Mouse (Mus musculus) forebrain, embryonic 14.5 days (tissue): ENCODE data around the gene Cuedc1. TPM values are rescaled to one million over a fixed set of nuclear protein-coding genes. Genes with fewer than 3 reads are reported as not detected.

Experiments used
- ATAC-seq: fragments of 200-750 bp; cut with Nextera tagmentation; 2 replicates; pipeline ENCODE4 v1.8.0; 2017; ENCODE audit warnings: mild to moderate bottlenecking, moderate library complexity
- DNase-seq: peaks from one replicate; pipeline ENCODE4 v3.0.0-alpha.2; 2015; ENCODE audit warnings: low spot score
- H3K27ac ChIP-seq: fragments of 300-500 bp; sonication (generic); 2 replicates; pipeline ENCODE4 v1.5.1; 2014; ENCODE audit warnings: low read depth, mild to moderate bottlenecking, control low read depth, low read length, moderate library complexity
- H3K27me3 ChIP-seq: fragments of 300-500 bp; sonication (generic); replicated peaks from 2 replicates; pipeline ENCODE4 v1.6.1; 2014; ENCODE audit warnings: low read length, control low read depth, mixed read lengths; ENCODE audit not compliant: control insufficient read depth, insufficient read depth
- H3K36me3 ChIP-seq: fragments of 300-500 bp; sonication (generic); 2 replicates; pipeline ENCODE4 v1.6.1; 2014; ENCODE audit warnings: low read length, control low read depth; ENCODE audit not compliant: control insufficient read depth, insufficient read depth
- H3K4me1 ChIP-seq: fragments of 300-500 bp; sonication (generic); 2 replicates; pipeline ENCODE4 v1.6.1; 2014; ENCODE audit warnings: antibody characterized with exemption, low read length, control low read depth; ENCODE audit not compliant: control insufficient read depth, insufficient read depth
- H3K4me2 ChIP-seq: fragments of 300-500 bp; sonication (generic); 2 replicates; pipeline ENCODE4 v1.6.1; 2014; ENCODE audit warnings: mild to moderate bottlenecking, control low read depth, low read length
- H3K4me3 ChIP-seq: fragments of 300-500 bp; sonication (generic); 2 replicates; pipeline ENCODE4 v1.5.1; 2014; ENCODE audit warnings: low read depth, low read length, control low read depth
- H3K9ac ChIP-seq: fragments of 300-500 bp; sonication (generic); 2 replicates; pipeline ENCODE4 v1.6.1; 2014; ENCODE audit warnings: mild to moderate bottlenecking, low read length, control low read depth, moderate library complexity
- H3K9me3 ChIP-seq: fragments of 300-500 bp; sonication (generic); replicated peaks from 2 replicates; pipeline ENCODE4 v1.6.1; 2016; ENCODE audit warnings: low read length, control low read depth, mixed read lengths; ENCODE audit not compliant: control insufficient read depth
- WGBS: fragments of 180-500 bp; shearing (Covaris S2); extraction: QIAGEN DNeasy Blood & Tissue Kit; methylation state at CpG from one replicate; pipeline ENCODE4 v1.1.7; 2014; 5-methylcytosine and 5-hydroxymethylcytosine counted together
- polyA plus RNA-seq: library from polyadenylated mRNA; unstranded; fragments of >200 nt; fragmentation: Nextera tagmentation; extraction: Ambion mirVana; gene quantifications from 2 replicates; pipeline ENCODE4 v1.2.1, GENCODE M21; 2014

The Cuedc1 gene
- polyA plus RNA-seq, result 13.0 and 18.6 TPM in 2 replicates

GRCm38 (mm10) chr11:88098021-88098729 lies at the start of gene Cuedc1:
Cuedc1 (plus strand) TSS chr11:88098058.
- 32% methylated on average over 17 of the region's 17 CpGs for WGBS
- peak within 1 kb of the TSS; percentile 97 for H3K9ac ChIP-seq
- DNase-seq (no peak), ATAC-seq (no peak)
- peak within 1 kb of the TSS; percentile 82 for H3K4me2 ChIP-seq
- peak within 1 kb of the TSS; percentile 83 for H3K4me3 ChIP-seq
- no peaks in the 10 kb centered on the region for H3K36me3 ChIP-seq
- peak within 1 kb of the TSS; percentile 90 for H3K27ac ChIP-seq
- H3K4me1 ChIP-seq, result peaks cover 18% of the 10 kb centered on the region
- no peaks in the 10 kb centered on the region for H3K27me3 ChIP-seq
- H3K9me3 ChIP-seq, result no peaks in the 10 kb centered on the region

GRCm38 (mm10) chr11:88048961-88049670 lies 48.7 kb upstream of the Cuedc1 start:
- no peak for ATAC-seq
- H3K4me3 ChIP-seq, result peak overlapping the region; percentile 98
- 28% methylated on average over 26 of the region's 26 CpGs for WGBS
- H3K4me1 ChIP-seq, result peaks cover 27% of the 10 kb centered on the region
- peaks cover 36% of the 10 kb centered on the region for H3K36me3 ChIP-seq
- no peak for DNase-seq
- no peaks in the 10 kb centered on the region for H3K9me3 ChIP-seq
- H3K9ac ChIP-seq, result peak overlapping the region; percentile 99
- H3K27ac ChIP-seq, result no peak overlapping the region
- H3K27me3 ChIP-seq, result no peaks in the 10 kb centered on the region
- H3K4me2 ChIP-seq, result peak overlapping the region; percentile 77

- H3K9me3 ChIP-seq, result no peaks in the 10 kb centered on the region
- H3K4me1 ChIP-seq, result peaks cover 27% of the 10 kb centered on the region
- H3K36me3 ChIP-seq, result peaks cover 36% of the 10 kb centered on the region
- H3K27ac ChIP-seq, result no peak overlapping the region
- ATAC-seq (no peak), DNase-seq (no peak)
- no peaks in the 10 kb centered on the region for H3K27me3 ChIP-seq
- H3K9ac ChIP-seq, result peak overlapping the region; percentile 99
- peak overlapping the region; percentile 98 for H3K4me3 ChIP-seq
- H3K4me2 ChIP-seq, result peak overlapping the region; percentile 77
These were observed 48.1 kb upstream of the Cuedc1 start for GRCm38 (mm10) chr11:88049732-88050131.

- DNase-seq (no peak), ATAC-seq (no peak)
- H3K9ac ChIP-seq, result no peak overlapping the region
- no peak overlapping the region for H3K27ac ChIP-seq
- no peaks in the 10 kb centered on the region for H3K9me3 ChIP-seq
- H3K4me1 ChIP-seq, result peaks cover 20% of the 10 kb centered on the region
- H3K36me3 ChIP-seq, result peaks cover 36% of the 10 kb centered on the region
- no peak overlapping the region for H3K4me3 ChIP-seq
- H3K4me2 ChIP-seq, result no peak overlapping the region
- no peaks in the 10 kb centered on the region for H3K27me3 ChIP-seq
- 77% methylated on average over 4 of the region's 4 CpGs for WGBS
These were observed 45.2 kb upstream of the Cuedc1 start for GRCm38 (mm10) chr11:88052638-88053037.

GRCm38 (mm10) chr11:88053821-88054220 lies 44.0 kb upstream of the Cuedc1 start:
- no peak overlapping the region for H3K4me2 ChIP-seq
- H3K9me3 ChIP-seq, result no peaks in the 10 kb centered on the region
- H3K27me3 ChIP-seq, result no peaks in the 10 kb centered on the region
- no peak overlapping the region for H3K27ac ChIP-seq
- 56% methylated on average over 3 of the region's 3 CpGs for WGBS
- H3K4me3 ChIP-seq, result no peak overlapping the region
- H3K9ac ChIP-seq, result no peak overlapping the region
- H3K4me1 ChIP-seq, result peaks cover 20% of the 10 kb centered on the region
- H3K36me3 ChIP-seq, result peaks cover 36% of the 10 kb centered on the region
- DNase-seq (no peak), ATAC-seq (no peak)

GRCm38 (mm10) chr11:88054589-88054988 lies 43.3 kb upstream of the Cuedc1 start:
- H3K36me3 ChIP-seq, result peaks cover 28% of the 10 kb centered on the region
- H3K4me1 ChIP-seq, result peaks cover 12% of the 10 kb centered on the region
- H3K4me2 ChIP-seq, result no peak overlapping the region
- WGBS, result 79% methylated on average over 1 of the region's 1 CpGs
- peak; percentile 71 for DNase-seq
- H3K4me3 ChIP-seq, result no peak overlapping the region
- ATAC-seq, result peak; percentile 30; the same call in 1 of the 2 replicates
- no peak overlapping the region for H3K9ac ChIP-seq
- H3K27me3 ChIP-seq, result no peaks in the 10 kb centered on the region
- H3K9me3 ChIP-seq, result no peaks in the 10 kb centered on the region
- no peak overlapping the region for H3K27ac ChIP-seq

- Histone ChIP-seq H3K9ac (no peak overlapping the region), H3K4me1 (peaks cover 4% of the 10 kb centered on the region), H3K9me3 (no peaks in the 10 kb centered on the region), H3K27ac (no peak overlapping the region), H3K4me3 (no peak overlapping the region), H3K4me2 (no peak overlapping the region), H3K27me3 (no peaks in the 10 kb centered on the region), H3K36me3 (peaks cover 19% of the 10 kb centered on the region)
- ATAC-seq (no peak), DNase-seq (no peak)
- 86% methylated on average over 2 of the region's 2 CpGs for WGBS
These were observed 42.1 kb upstream of the Cuedc1 start for GRCm38 (mm10) chr11:88055777-88056176.

- DNase-seq, result no peak
- Histone ChIP-seq H3K36me3 (peaks cover 8% of the 10 kb centered on the region), H3K4me2 (no peak overlapping the region), H3K4me3 (no peak overlapping the region), H3K27me3 (no peaks in the 10 kb centered on the region), H3K27ac (no peak overlapping the region), H3K9me3 (no peaks in the 10 kb centered on the region), H3K9ac (no peak overlapping the region), H3K4me1 (no peaks in the 10 kb centered on the region)
- 71% methylated on average over 2 of the region's 2 CpGs for WGBS
- no peak for ATAC-seq
These were observed 40.1 kb upstream of the Cuedc1 start for GRCm38 (mm10) chr11:88057788-88058187.

- ATAC-seq (peak; percentile 77), DNase-seq (peak; percentile 81)
- no peak overlapping the region for H3K9ac ChIP-seq
- H3K9me3 ChIP-seq, result no peaks in the 10 kb centered on the region
- H3K4me1 ChIP-seq, result no peaks in the 10 kb centered on the region
- no peak overlapping the region for H3K27ac ChIP-seq
- H3K4me3 ChIP-seq, result no peak overlapping the region
- no peaks in the 10 kb centered on the region for H3K27me3 ChIP-seq
- WGBS, result 50% methylated on average over 2 of the region's 2 CpGs
- H3K36me3 ChIP-seq, result no peaks in the 10 kb centered on the region
- no peak overlapping the region for H3K4me2 ChIP-seq
These were observed 38.7 kb upstream of the Cuedc1 start for GRCm38 (mm10) chr11:88059141-88059540.
